Mouse (Mus musculus) heart, adult 2 months (tissue): Measurements from ENCODE around the gene Nfkb2.

ENCODE experiments used
- CTCF ChIP-seq: fragments of 200-600 bp; IDR thresholded peaks from 2 replicates; pipeline ENCODE4 v1.8.1; 2022; ENCODE audit warnings: antibody characterized with exemption, mild to moderate bottlenecking, moderate library complexity
- POLR2A ChIP-seq: fragments of 200-500 bp; IDR thresholded peaks from 2 replicates; pipeline ENCODE4 v1.6.1; 2011; ENCODE audit warnings: mild to moderate bottlenecking, low read depth, low read length, control low read depth; ENCODE audit not compliant: insufficient read depth

DNA sequence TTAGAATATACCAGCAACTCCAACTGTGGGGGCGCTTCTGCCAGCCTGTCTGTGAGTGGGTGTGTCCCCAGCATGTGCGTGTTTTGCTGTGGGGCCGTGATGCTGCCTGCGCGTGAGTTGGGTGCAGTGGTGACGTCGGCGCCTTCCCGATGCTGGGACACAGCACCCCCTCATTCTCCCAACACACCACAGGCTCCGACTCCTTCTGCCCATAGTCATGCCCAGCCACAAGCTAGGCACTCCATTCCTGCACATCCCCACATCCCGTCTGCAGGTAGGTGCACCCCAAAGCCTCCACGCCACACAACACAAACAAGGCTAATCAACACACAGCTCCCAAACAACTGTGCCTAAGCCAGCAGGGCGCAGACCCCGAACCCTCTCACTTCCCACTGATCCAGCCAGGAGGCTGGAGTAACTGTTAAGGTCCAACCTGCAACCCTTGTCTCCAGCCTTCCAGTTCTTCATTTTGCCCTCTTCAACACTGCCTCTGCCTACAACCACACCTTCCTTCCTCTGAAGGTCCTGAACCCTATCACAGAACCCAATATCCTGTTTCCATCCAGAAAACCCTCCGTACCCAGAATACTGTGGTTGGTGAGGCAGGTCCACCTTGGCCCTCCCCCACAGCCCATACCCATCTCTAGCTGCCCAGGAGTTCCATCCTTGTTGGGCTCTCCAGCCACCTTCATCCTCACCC lies 12.9 kb downstream of the Nfkb2 start:
- TF ChIP-seq CTCF (no peak), POLR2A (no peak)
